Mouse (Mus musculus) heart, embryonic 13.5 days (tissue): ENCODE data around the gene Cd247. TPM values are rescaled to one million over a fixed set of nuclear protein-coding genes. Genes with fewer than 3 reads are reported as not detected.
A peak's percentile ranks its signal among the peaks of the same experiment; 100 is the strongest.
"Not testable (repeated sequence)": the region's sequence is repeated elsewhere in the genome, so short reads cannot be mapped to it uniquely, and the experiment has no call there.

ENCODE experiments used
- ATAC-seq: fragments of 200-750 bp; cut with Nextera tagmentation; 2 replicates; pipeline ENCODE4 v1.8.0; 2017; ENCODE audit warnings: moderate TSS enrichment; ENCODE audit not compliant: insufficient number of reproducible peaks, low FRiP score, low TSS enrichment; ENCODE audit errors: extremely low read depth
- H3K27ac ChIP-seq: fragments of 300-500 bp; sonication (generic); replicated peaks from 2 replicates; pipeline ENCODE4 v1.5.1; 2015; ENCODE audit warnings: moderate library complexity, mild to moderate bottlenecking, inconsistent platforms
- H3K27me3 ChIP-seq: fragments of 300-500 bp; sonication (generic); replicated peaks from 2 replicates; pipeline ENCODE4 v1.6.1; 2015; ENCODE audit warnings: mild to moderate bottlenecking, inconsistent platforms
- H3K36me3 ChIP-seq: fragments of 300-500 bp; sonication (generic); 2 replicates; pipeline ENCODE4 v1.6.1; 2015; ENCODE audit warnings: mild to moderate bottlenecking, inconsistent platforms
- H3K4me1 ChIP-seq: fragments of 300-500 bp; sonication (generic); 2 replicates; pipeline ENCODE4 v1.6.1; 2015; ENCODE audit warnings: inconsistent platforms
- H3K4me2 ChIP-seq: fragments of 300-500 bp; sonication (generic); 2 replicates; pipeline ENCODE4 v1.6.1; 2015; ENCODE audit warnings: inconsistent platforms, mild to moderate bottlenecking, moderate library complexity
- H3K4me3 ChIP-seq: fragments of 300-500 bp; sonication (generic); 2 replicates; pipeline ENCODE4 v1.5.1; 2015; ENCODE audit warnings: moderate library complexity, mild to moderate bottlenecking, inconsistent platforms
- H3K9ac ChIP-seq: fragments of 300-500 bp; sonication (generic); 2 replicates; pipeline ENCODE4 v1.6.1; 2015; ENCODE audit warnings: inconsistent platforms, mild to moderate bottlenecking, moderate library complexity
- H3K9me3 ChIP-seq: fragments of 300-500 bp; sonication (generic); 2 replicates; pipeline ENCODE4 v1.6.1; 2016; ENCODE audit warnings: inconsistent platforms
- WGBS: fragments of 180-500 bp; shearing (Covaris S2); methylation state at CpG from one replicate; pipeline ENCODE4 v1.1.7; 2015; ENCODE audit warnings: mixed read lengths; 5-methylcytosine and 5-hydroxymethylcytosine counted together
- polyA plus RNA-seq: library from polyadenylated mRNA; unstranded; fragments of >200 nt; fragmentation: Nextera tagmentation; extraction: Ambion mirVana; gene quantifications from 2 replicates; pipeline ENCODE4 v1.2.1, GENCODE M21; 2015

Cd247 gene
- 0.42 and 0.55 TPM in 2 replicates for polyA plus RNA-seq

- no peak for ATAC-seq
- no peaks in the 10 kb centered on the region for H3K27me3 ChIP-seq
- no peak within 1 kb of the TSS for H3K27ac ChIP-seq
- no peaks in the 10 kb centered on the region for H3K9me3 ChIP-seq
- no peak within 1 kb of the TSS for H3K4me2 ChIP-seq
- no peak within 1 kb of the TSS for H3K4me3 ChIP-seq
- 68% methylated on average over 8 of the region's 8 CpGs for WGBS
- no peak within 1 kb of the TSS for H3K9ac ChIP-seq
- no peaks in the 10 kb centered on the region for H3K4me1 ChIP-seq
- no peaks in the 10 kb centered on the region for H3K36me3 ChIP-seq
These were observed at the start of gene Cd247 for GRCm38 (mm10) chr1:165788511-165788910. Gene Cd247 (plus strand): TSS chr1:165788681.

- no peak for ATAC-seq
- no peak overlapping the region for H3K4me2 ChIP-seq
- peaks cover 14% of the 10 kb centered on the region for H3K4me1 ChIP-seq
- H3K4me3 ChIP-seq, result no peak overlapping the region
- H3K9ac ChIP-seq, result no peak overlapping the region
- H3K9me3 ChIP-seq, result no peaks in the 10 kb centered on the region
- no peaks in the 10 kb centered on the region for H3K36me3 ChIP-seq
- no peaks in the 10 kb centered on the region for H3K27me3 ChIP-seq
- 77% methylated on average over 1 of the region's 1 CpGs for WGBS
- H3K27ac ChIP-seq, result no peak overlapping the region
These were observed 49.5 kb upstream of the Cd247 start for GRCm38 (mm10) chr1:165738985-165739384.

GRCm38 (mm10) chr1:165741989-165742388 lies 46.5 kb upstream of the Cd247 start:
- Histone ChIP-seq H3K9ac (no peak overlapping the region), H3K27me3 (no peaks in the 10 kb centered on the region), H3K9me3 (no peaks in the 10 kb centered on the region), H3K36me3 (no peaks in the 10 kb centered on the region), H3K4me2 (no peak overlapping the region), H3K4me1 (peaks cover under 1% of the 10 kb centered on the region), H3K4me3 (no peak overlapping the region), H3K27ac (no peak overlapping the region)
- 84% methylated on average over 8 of the region's 8 CpGs for WGBS
- no peak for ATAC-seq

GRCm38 (mm10) chr1:165748053-165748452 lies 40.4 kb upstream of the Cd247 start:
- Histone ChIP-seq H3K27ac (no peak overlapping the region), H3K4me1 (peaks cover 31% of the 10 kb centered on the region), H3K9me3 (no peaks in the 10 kb centered on the region), H3K36me3 (no peaks in the 10 kb centered on the region), H3K4me2 (peak overlapping the region; percentile 22), H3K9ac (no peak overlapping the region), H3K4me3 (no peak overlapping the region), H3K27me3 (no peaks in the 10 kb centered on the region)
- no peak for ATAC-seq
- WGBS, result 23% methylated on average over 11 of the region's 11 CpGs

- Histone ChIP-seq H3K4me2 (no peak overlapping the region), H3K27ac (no peak overlapping the region), H3K4me1 (peaks cover 38% of the 10 kb centered on the region), H3K27me3 (no peaks in the 10 kb centered on the region), H3K4me3 (no peak overlapping the region), H3K9ac (no peak overlapping the region), H3K36me3 (no peaks in the 10 kb centered on the region), H3K9me3 (no peaks in the 10 kb centered on the region)
- ATAC-seq, result no peak
These were observed 37.3 kb upstream of the Cd247 start for GRCm38 (mm10) chr1:165751142-165751541.

- Histone ChIP-seq H3K27ac (no peak overlapping the region), H3K27me3 (no peaks in the 10 kb centered on the region), H3K4me3 (no peak overlapping the region), H3K36me3 (no peaks in the 10 kb centered on the region), H3K4me2 (no peak overlapping the region), H3K4me1 (peaks cover 38% of the 10 kb centered on the region), H3K9ac (no peak overlapping the region), H3K9me3 (no peaks in the 10 kb centered on the region)
- ATAC-seq, result no peak
- 72% methylated on average over 5 of the region's 5 CpGs for WGBS
These were observed 36.6 kb upstream of the Cd247 start for GRCm38 (mm10) chr1:165751838-165752237.

- WGBS, result 86% methylated on average over 6 of the region's 6 CpGs
These were observed 34.3 kb upstream of the Cd247 start for GRCm38 (mm10) chr1:165754205-165754604.

GRCm38 (mm10) chr1:165755194-165755593 lies 33.3 kb upstream of the Cd247 start:
- Histone ChIP-seq H3K4me3 (no peak overlapping the region), H3K27me3 (no peaks in the 10 kb centered on the region), H3K4me2 (no peak overlapping the region), H3K36me3 (no peaks in the 10 kb centered on the region), H3K27ac (no peak overlapping the region), H3K4me1 (peaks cover 27% of the 10 kb centered on the region), H3K9me3 (no peaks in the 10 kb centered on the region), H3K9ac (no peak overlapping the region)
- ATAC-seq, result no peak
- 44% methylated on average over 4 of the region's 4 CpGs for WGBS

More at GRCm38 (mm10) chr1:165754205-165754604, 34.3 kb upstream of the Cd247 start:
- Histone ChIP-seq H3K27me3 (no peaks in the 10 kb centered on the region), H3K36me3 (no peaks in the 10 kb centered on the region), H3K27ac (no peak overlapping the region), H3K4me1 (peaks cover 29% of the 10 kb centered on the region), H3K9ac (no peak overlapping the region), H3K4me2 (no peak overlapping the region), H3K4me3 (no peak overlapping the region), H3K9me3 (no peaks in the 10 kb centered on the region)
- ATAC-seq, result no peak

GRCm38 (mm10) chr1:165761522-165762305 lies 26.8 kb upstream of the Cd247 start:
- Histone ChIP-seq H3K4me1 (peaks cover 25% of the 10 kb centered on the region), H3K27ac (no peak overlapping the region), H3K9ac (no peak overlapping the region), H3K9me3 (no peaks in the 10 kb centered on the region), H3K4me2 (no peak overlapping the region), H3K4me3 (no peak overlapping the region), H3K36me3 (no peaks in the 10 kb centered on the region), H3K27me3 (no peaks in the 10 kb centered on the region)
- no peak for ATAC-seq
- 71% methylated on average over 3 of the region's 3 CpGs for WGBS

- not testable (repeated sequence) for H3K27ac ChIP-seq, H3K27me3 ChIP-seq, H3K4me3 ChIP-seq, ATAC-seq, H3K9ac ChIP-seq, H3K9me3 ChIP-seq, H3K36me3 ChIP-seq
- WGBS, result 65% methylated on average over 2 of the region's 2 CpGs
- Histone ChIP-seq H3K4me2 (peak overlapping the region; percentile 95), H3K4me1 (peaks cover 25% of the 10 kb centered on the region)
These were observed 26.0 kb upstream of the Cd247 start for GRCm38 (mm10) chr1:165762498-165762897.

GRCm38 (mm10) chr1:165762914-165763634 lies 25.4 kb upstream of the Cd247 start:
- peak overlapping the region; percentile 95 for H3K4me2 ChIP-seq
- H3K27me3 ChIP-seq, result no peaks in the 10 kb centered on the region
- 22% methylated on average over 14 of the region's 14 CpGs for WGBS
- no peak for ATAC-seq
- peak overlapping the region; percentile 55; the same call in 1 of the 2 replicates for H3K9ac ChIP-seq
- H3K9me3 ChIP-seq, result no peaks in the 10 kb centered on the region
- H3K4me1 ChIP-seq, result peaks cover 25% of the 10 kb centered on the region
- H3K4me3 ChIP-seq, result peak overlapping the region; percentile 85
- peak overlapping the region; percentile 87 for H3K27ac ChIP-seq
- H3K36me3 ChIP-seq, result no peaks in the 10 kb centered on the region
